Mouse (Mus musculus): ENCODE measurements at regions not wholly inside any gene's neighbourhood (a gene's known extent, or its start where the extent isn't known, plus 50 kb on each side); places are given as distances from the start of the nearest gene placed in this dataset.

- Histone ChIP-seq H3K36me3 (replicated peaks; ENCODE audit: low read length) (peaks cover 41% of the 10 kb centered on the region), H3K4me3 (replicated peaks) (no peak overlapping the region), H3K9me3 (no peaks in the 10 kb centered on the region), H3K27me3 (replicated peaks) (no peaks in the 10 kb centered on the region), H3K4me1 (peaks cover 9% of the 10 kb centered on the region; the same call in 1 of the 2 replicates)
- TF ChIP-seq GATA1 (IDR thresholded peaks at IDR 0.05; ENCODE audit: borderline replicate concordance, low read length) (no peak), FLI1 (IDR thresholded peaks at IDR 0.05; ENCODE audit: low read length) (no peak)
Observed at GRCm38 (mm10) chr1:137929764-137930163, 245.7 kb downstream of the Ptprc start.

- no peak for TF ChIP-seq FLI1 (IDR thresholded peaks at IDR 0.05; ENCODE audit: low read length)
- TF ChIP-seq GATA1 (IDR thresholded peaks at IDR 0.05; ENCODE audit: borderline replicate concordance, low read length) = no peak
- H3K36me3 ChIP-seq (replicated peaks; ENCODE audit: low read length) = peaks cover 39% of the 10 kb centered on the region
- peaks cover 18% of the 10 kb centered on the region; the same call in 1 of the 2 replicates for H3K4me1 ChIP-seq
- no peak overlapping the region for H3K4me3 ChIP-seq (replicated peaks)
- no peaks in the 10 kb centered on the region for H3K27me3 ChIP-seq (replicated peaks)
- H3K9me3 ChIP-seq = no peaks in the 10 kb centered on the region
Observed at GRCm38 (mm10) chr1:137928522-137928921, 247.0 kb downstream of the Ptprc start.

- H3K4me1 ChIP-seq = peaks cover 18% of the 10 kb centered on the region; the same call in 1 of the 2 replicates
- no peak for TF ChIP-seq GATA1 (IDR thresholded peaks at IDR 0.05; ENCODE audit: borderline replicate concordance, low read length)
- TF ChIP-seq FLI1 (IDR thresholded peaks at IDR 0.05; ENCODE audit: low read length) = no peak
- no peak overlapping the region for H3K4me3 ChIP-seq (replicated peaks)
- H3K9me3 ChIP-seq = no peaks in the 10 kb centered on the region
- peaks cover 38% of the 10 kb centered on the region for H3K36me3 ChIP-seq (replicated peaks; ENCODE audit: low read length)
- no peaks in the 10 kb centered on the region for H3K27me3 ChIP-seq (replicated peaks)
Observed at GRCm38 (mm10) chr1:137927953-137928352, 247.6 kb downstream of the Ptprc start.

GRCm38 (mm10) chr1:137926326-137926725 lies 249.2 kb downstream of the Ptprc start:
- Histone ChIP-seq H3K36me3 (replicated peaks; ENCODE audit: low read length) (peaks cover 23% of the 10 kb centered on the region), H3K4me1 (peaks cover 26% of the 10 kb centered on the region), H3K4me3 (replicated peaks) (no peak overlapping the region), H3K27me3 (replicated peaks) (no peaks in the 10 kb centered on the region), H3K9me3 (no peaks in the 10 kb centered on the region)
- TF ChIP-seq GATA1 (IDR thresholded peaks at IDR 0.05; ENCODE audit: borderline replicate concordance, low read length) (no peak), FLI1 (IDR thresholded peaks at IDR 0.05; ENCODE audit: low read length) (no peak)

- H3K4me3 ChIP-seq (replicated peaks) = no peak overlapping the region
- peaks cover 29% of the 10 kb centered on the region for H3K4me1 ChIP-seq
- H3K36me3 ChIP-seq (replicated peaks; ENCODE audit: low read length) = peaks cover 15% of the 10 kb centered on the region
- TF ChIP-seq GATA1 (IDR thresholded peaks at IDR 0.05; ENCODE audit: borderline replicate concordance, low read length) = no peak
- TF ChIP-seq FLI1 (IDR thresholded peaks at IDR 0.05; ENCODE audit: low read length) = no peak
- no peaks in the 10 kb centered on the region for H3K27me3 ChIP-seq (replicated peaks)
- no peaks in the 10 kb centered on the region for H3K9me3 ChIP-seq
Observed at GRCm38 (mm10) chr1:137924156-137924555, 251.4 kb downstream of the Ptprc start.

GRCm38 (mm10) chr1:137923705-137924104 lies 251.8 kb downstream of the Ptprc start:
- Histone ChIP-seq H3K4me1 (peaks cover 29% of the 10 kb centered on the region), H3K27me3 (replicated peaks) (no peaks in the 10 kb centered on the region), H3K4me3 (replicated peaks) (no peak overlapping the region), H3K9me3 (no peaks in the 10 kb centered on the region), H3K36me3 (replicated peaks; ENCODE audit: low read length) (peaks cover 15% of the 10 kb centered on the region)
- TF ChIP-seq FLI1 (IDR thresholded peaks at IDR 0.05; ENCODE audit: low read length) = no peak
- TF ChIP-seq GATA1 (IDR thresholded peaks at IDR 0.05; ENCODE audit: borderline replicate concordance, low read length) = no peak

- Histone ChIP-seq H3K27me3 (replicated peaks) (no peaks in the 10 kb centered on the region), H3K4me1 (peaks cover 29% of the 10 kb centered on the region), H3K36me3 (replicated peaks; ENCODE audit: low read length) (peaks cover 16% of the 10 kb centered on the region), H3K9me3 (no peaks in the 10 kb centered on the region), H3K4me3 (replicated peaks) (no peak overlapping the region)
- TF ChIP-seq GATA1 (IDR thresholded peaks at IDR 0.05; ENCODE audit: borderline replicate concordance, low read length) (no peak), FLI1 (IDR thresholded peaks at IDR 0.05; ENCODE audit: low read length) (no peak)
Observed at GRCm38 (mm10) chr1:137922769-137923168, 252.7 kb downstream of the Ptprc start.

GRCm38 (mm10) chr1:137921592-137921991 lies 253.9 kb downstream of the Ptprc start:
- Histone ChIP-seq H3K9me3 (no peaks in the 10 kb centered on the region), H3K27me3 (replicated peaks) (no peaks in the 10 kb centered on the region), H3K36me3 (replicated peaks; ENCODE audit: low read length) (peaks cover 15% of the 10 kb centered on the region), H3K4me1 (peaks cover 29% of the 10 kb centered on the region), H3K4me3 (replicated peaks) (no peak overlapping the region)
- TF ChIP-seq FLI1 (IDR thresholded peaks at IDR 0.05; ENCODE audit: low read length) (no peak), GATA1 (IDR thresholded peaks at IDR 0.05; ENCODE audit: borderline replicate concordance, low read length) (no peak)

GRCm38 (mm10) chr1:137919739-137920563 lies 255.6 kb downstream of the Ptprc start:
- Histone ChIP-seq H3K4me3 (replicated peaks) (no peak overlapping the region), H3K4me1 (peaks cover 25% of the 10 kb centered on the region), H3K9me3 (no peaks in the 10 kb centered on the region), H3K27me3 (replicated peaks) (no peaks in the 10 kb centered on the region), H3K36me3 (replicated peaks; ENCODE audit: low read length) (peaks cover 10% of the 10 kb centered on the region)
- TF ChIP-seq FLI1 (IDR thresholded peaks at IDR 0.05; ENCODE audit: low read length) = no peak
- no peak for TF ChIP-seq GATA1 (IDR thresholded peaks at IDR 0.05; ENCODE audit: borderline replicate concordance, low read length)

GRCm38 (mm10) chr1:137917449-137917848 lies 258.1 kb downstream of the Ptprc start:
- no peak for TF ChIP-seq FLI1 (IDR thresholded peaks at IDR 0.05; ENCODE audit: low read length)
- TF ChIP-seq GATA1 (IDR thresholded peaks at IDR 0.05; ENCODE audit: borderline replicate concordance, low read length) = no peak
- H3K4me3 ChIP-seq (replicated peaks) = no peak overlapping the region
- H3K4me1 ChIP-seq = peaks cover 11% of the 10 kb centered on the region
- H3K27me3 ChIP-seq (replicated peaks) = no peaks in the 10 kb centered on the region
- H3K36me3 ChIP-seq (replicated peaks; ENCODE audit: low read length) = peaks cover 10% of the 10 kb centered on the region
- no peaks in the 10 kb centered on the region for H3K9me3 ChIP-seq
